Mouse (Mus musculus): Measurements from ENCODE around the gene Sgpl1. TPM values are rescaled to one million over a fixed set of nuclear protein-coding genes. Genes with fewer than 3 reads are reported as not detected.

Sgpl1 gene
- 103 and 111 TPM in 2 replicates for polyA plus RNA-seq (2011; ENCODE audit: insufficient read length, low read depth, missing spikeins)

- Histone ChIP-seq H3K4me1 (ENCODE audit: control insufficient read depth, insufficient read depth, low read length) (peaks cover 2% of the 10 kb centered on the region; the same call in 1 of the 2 replicates), H3K4me3 (ENCODE audit: insufficient read depth, low read length) (peak within 1 kb of the TSS; percentile 79), H3K27ac (ENCODE audit: insufficient read depth, low read length) (peak within 1 kb of the TSS; percentile 71)
- TF ChIP-seq POLR2A (IDR thresholded peaks at IDR 0.05; ENCODE audit: low read depth, low read length): peak; percentile 81
- peak; percentile 69 for TF ChIP-seq CTCF (IDR thresholded peaks at IDR 0.05; ENCODE audit: borderline replicate concordance, insufficient read depth, low read length)
Measured at GRCm38 (mm10) chr10:61147157-61148040, at the start of gene Sgpl1. Gene Sgpl1, minus strand, starts transcription at chr10:61147703.

- no peak overlapping the region for H3K4me3 ChIP-seq (ENCODE audit: insufficient read depth, low read length)
- H3K27ac ChIP-seq (ENCODE audit: insufficient read depth, low read length): no peak overlapping the region
- no peaks in the 10 kb centered on the region for H3K4me1 ChIP-seq (ENCODE audit: control insufficient read depth, insufficient read depth, low read length)
- TF ChIP-seq CTCF (IDR thresholded peaks at IDR 0.05; ENCODE audit: borderline replicate concordance, insufficient read depth, low read length) (no peak), POLR2A (IDR thresholded peaks at IDR 0.05; ENCODE audit: low read depth, low read length) (no peak)
Measured at GRCm38 (mm10) chr10:61195718-61196291, 48.3 kb upstream of the Sgpl1 start.

DNA sequence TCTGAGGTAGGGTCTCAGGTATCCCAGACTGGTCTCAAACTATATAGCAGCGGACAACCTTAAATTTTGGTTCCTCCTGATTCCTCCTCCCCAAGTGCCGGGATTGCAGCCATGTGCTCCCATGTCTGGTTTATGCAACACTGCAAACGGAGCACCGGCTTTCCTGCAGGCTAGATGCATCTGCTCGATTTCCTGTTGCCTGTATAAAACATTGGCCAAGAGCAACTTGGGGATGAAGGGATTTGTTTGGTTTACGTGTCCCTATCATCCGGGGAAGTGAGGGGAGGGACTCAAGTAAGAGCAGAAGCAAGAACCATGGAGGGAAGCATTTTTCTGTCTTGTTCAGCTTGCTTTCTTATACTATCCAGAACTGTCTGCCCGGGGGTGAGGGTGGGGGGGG is 47.7 kb upstream of the Sgpl1 start:
- Histone ChIP-seq H3K4me1 (ENCODE audit: control insufficient read depth, insufficient read depth, low read length) (no peaks in the 10 kb centered on the region), H3K27ac (ENCODE audit: insufficient read depth, low read length) (no peak overlapping the region), H3K4me3 (ENCODE audit: insufficient read depth, low read length) (no peak overlapping the region)
- TF ChIP-seq CTCF (IDR thresholded peaks at IDR 0.05; ENCODE audit: borderline replicate concordance, insufficient read depth, low read length) (no peak), POLR2A (IDR thresholded peaks at IDR 0.05; ENCODE audit: low read depth, low read length) (no peak)

DNA sequence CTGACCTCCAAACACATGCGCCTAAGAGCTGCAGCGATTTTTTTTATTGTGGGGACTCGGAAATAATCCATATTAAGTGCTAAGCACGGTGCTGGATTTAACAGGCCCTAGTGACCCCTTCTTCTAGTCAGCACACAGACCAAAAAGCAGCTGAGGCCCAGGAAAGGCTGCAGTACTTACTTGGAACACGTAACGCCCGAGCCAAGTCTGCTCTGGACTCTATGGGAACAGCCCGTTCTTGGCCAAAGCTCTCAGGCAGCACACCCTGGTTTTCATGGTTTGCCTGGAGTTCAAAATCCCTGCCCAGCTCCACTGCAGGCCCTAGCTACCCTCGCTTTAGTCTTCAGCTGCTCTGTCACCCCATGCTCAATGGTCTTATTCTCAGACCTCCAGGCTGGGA is 47.1 kb upstream of the Sgpl1 start:
- no peaks in the 10 kb centered on the region for H3K4me1 ChIP-seq (ENCODE audit: control insufficient read depth, insufficient read depth, low read length)

DNA sequence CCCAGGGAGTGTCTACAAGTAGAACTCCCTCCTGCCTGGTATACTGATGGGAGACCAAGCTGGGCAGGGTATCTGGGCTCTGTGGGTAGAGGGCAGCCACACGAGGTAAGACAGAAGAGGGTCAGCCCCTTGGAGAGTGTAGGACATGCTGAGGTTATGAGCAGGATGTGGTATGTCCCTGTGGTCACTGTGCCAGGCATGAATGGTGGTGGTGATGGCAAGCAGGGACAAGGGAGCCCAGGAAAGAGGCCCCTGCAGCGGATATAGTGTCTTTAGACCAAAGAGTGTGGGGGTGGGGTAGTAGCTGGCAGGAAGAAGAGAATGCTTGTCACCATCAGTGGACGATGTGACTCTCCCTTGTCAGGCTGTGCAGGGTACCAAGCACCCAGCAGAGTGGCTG is 40.5 kb upstream of the Sgpl1 start:
- TF ChIP-seq POLR2A (IDR thresholded peaks at IDR 0.05; ENCODE audit: low read depth, low read length) (no peak), CTCF (IDR thresholded peaks at IDR 0.05; ENCODE audit: borderline replicate concordance, insufficient read depth, low read length) (no peak)
- Histone ChIP-seq H3K27ac (ENCODE audit: insufficient read depth, low read length) (no peak overlapping the region), H3K4me1 (ENCODE audit: control insufficient read depth, insufficient read depth, low read length) (no peaks in the 10 kb centered on the region), H3K4me3 (ENCODE audit: insufficient read depth, low read length) (no peak overlapping the region)

More for the DNA sequence above, 47.1 kb upstream of the Sgpl1 start:
- TF ChIP-seq CTCF (IDR thresholded peaks at IDR 0.05; ENCODE audit: borderline replicate concordance, insufficient read depth, low read length) (no peak), POLR2A (IDR thresholded peaks at IDR 0.05; ENCODE audit: low read depth, low read length) (no peak)
- Histone ChIP-seq H3K4me3 (ENCODE audit: insufficient read depth, low read length) (no peak overlapping the region), H3K27ac (ENCODE audit: insufficient read depth, low read length) (no peak overlapping the region)

- no peak overlapping the region for H3K4me3 ChIP-seq (ENCODE audit: insufficient read depth, low read length)
- H3K27ac ChIP-seq (ENCODE audit: insufficient read depth, low read length): no peak overlapping the region
- TF ChIP-seq POLR2A (IDR thresholded peaks at IDR 0.05; ENCODE audit: low read depth, low read length): no peak
- TF ChIP-seq CTCF (IDR thresholded peaks at IDR 0.05; ENCODE audit: borderline replicate concordance, insufficient read depth, low read length): no peak
- no peaks in the 10 kb centered on the region for H3K4me1 ChIP-seq (ENCODE audit: control insufficient read depth, insufficient read depth, low read length)
Measured at GRCm38 (mm10) chr10:61187001-61187400, 39.5 kb upstream of the Sgpl1 start.

- Histone ChIP-seq H3K27ac (ENCODE audit: insufficient read depth, low read length) (no peak overlapping the region), H3K4me1 (ENCODE audit: control insufficient read depth, insufficient read depth, low read length) (no peaks in the 10 kb centered on the region), H3K4me3 (ENCODE audit: insufficient read depth, low read length) (no peak overlapping the region)
- no peak for TF ChIP-seq CTCF (IDR thresholded peaks at IDR 0.05; ENCODE audit: borderline replicate concordance, insufficient read depth, low read length)
- no peak for TF ChIP-seq POLR2A (IDR thresholded peaks at IDR 0.05; ENCODE audit: low read depth, low read length)
Measured at GRCm38 (mm10) chr10:61179927-61180326, 32.4 kb upstream of the Sgpl1 start.

- no peak for TF ChIP-seq CTCF (IDR thresholded peaks at IDR 0.05; ENCODE audit: borderline replicate concordance, insufficient read depth, low read length)
- TF ChIP-seq POLR2A (IDR thresholded peaks at IDR 0.05; ENCODE audit: low read depth, low read length): no peak
- Histone ChIP-seq H3K4me3 (ENCODE audit: insufficient read depth, low read length) (no peak overlapping the region), H3K27ac (ENCODE audit: insufficient read depth, low read length) (no peak overlapping the region), H3K4me1 (ENCODE audit: control insufficient read depth, insufficient read depth, low read length) (no peaks in the 10 kb centered on the region)
Measured at GRCm38 (mm10) chr10:61178687-61179086, 31.2 kb upstream of the Sgpl1 start.

DNA sequence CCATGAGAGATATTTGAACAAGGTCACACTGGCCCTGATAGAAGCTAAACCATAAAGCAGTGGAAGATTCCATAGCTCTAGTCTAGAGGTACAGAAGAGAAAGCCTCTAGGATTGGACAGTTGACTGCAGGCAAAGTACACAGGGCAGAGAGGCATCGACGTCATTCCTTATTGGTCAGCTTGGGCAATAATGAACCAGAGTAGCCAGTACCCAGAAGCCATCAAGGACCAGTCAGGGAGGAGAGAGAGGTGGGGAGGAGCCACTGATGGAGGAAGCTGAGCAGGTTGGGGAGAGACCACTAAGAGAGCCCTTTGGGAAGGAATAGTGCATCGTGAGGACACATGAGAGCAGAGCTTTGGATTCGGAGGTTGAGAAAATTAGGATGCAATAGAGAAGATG is 30.2 kb upstream of the Sgpl1 start:
- Histone ChIP-seq H3K4me3 (ENCODE audit: insufficient read depth, low read length) (no peak overlapping the region), H3K27ac (ENCODE audit: insufficient read depth, low read length) (no peak overlapping the region), H3K4me1 (ENCODE audit: control insufficient read depth, insufficient read depth, low read length) (no peaks in the 10 kb centered on the region)
- no peak for TF ChIP-seq CTCF (IDR thresholded peaks at IDR 0.05; ENCODE audit: borderline replicate concordance, insufficient read depth, low read length)
- no peak for TF ChIP-seq POLR2A (IDR thresholded peaks at IDR 0.05; ENCODE audit: low read depth, low read length)

DNA sequence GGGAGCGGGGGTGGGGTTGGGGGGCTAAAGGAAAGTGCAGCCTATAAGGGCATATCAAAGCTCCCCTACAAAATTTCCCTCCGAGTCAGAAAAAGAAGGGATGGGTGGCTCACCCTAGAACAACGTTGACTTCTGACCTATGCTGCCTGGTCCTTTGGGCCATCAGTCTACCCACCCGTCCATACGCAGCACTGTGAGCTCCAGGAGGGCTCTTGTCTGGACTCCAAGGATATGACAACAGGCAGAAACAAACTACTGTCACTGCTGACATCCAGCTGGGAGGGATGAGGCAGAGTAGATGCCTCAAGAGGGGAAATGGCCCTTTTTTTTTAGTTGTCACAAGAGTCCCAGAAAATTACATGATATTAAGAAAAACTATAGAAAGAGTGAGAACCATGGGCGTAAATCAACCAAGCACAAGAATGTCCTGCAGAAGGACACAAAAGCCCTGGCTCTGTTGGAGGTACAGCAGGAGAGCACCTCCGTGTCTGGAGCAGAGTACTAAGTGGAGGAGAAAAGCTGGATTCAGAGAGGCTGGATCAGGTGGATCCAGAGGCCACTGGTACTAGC is 28.8 kb upstream of the Sgpl1 start:
- TF ChIP-seq CTCF (IDR thresholded peaks at IDR 0.05; ENCODE audit: borderline replicate concordance, insufficient read depth, low read length) (no peak), POLR2A (IDR thresholded peaks at IDR 0.05; ENCODE audit: low read depth, low read length) (no peak)
- H3K4me1 ChIP-seq (ENCODE audit: control insufficient read depth, insufficient read depth, low read length): no peaks in the 10 kb centered on the region
- H3K27ac ChIP-seq (ENCODE audit: insufficient read depth, low read length): no peak overlapping the region
- H3K4me3 ChIP-seq (ENCODE audit: insufficient read depth, low read length): no peak overlapping the region

All from embryonic fibroblast, embryonic 13.5 days (primary cell).